Mouse (Mus musculus) neural tube, embryonic 12.5 days (tissue): ENCODE data around the gene Ccr6. TPM values are rescaled to one million over a fixed set of nuclear protein-coding genes. Genes with fewer than 3 reads are reported as not detected.
"Not testable (repeated sequence)": the region's sequence is repeated elsewhere in the genome, so short reads cannot be mapped to it uniquely, and the experiment has no call there.

Experiments
- ATAC-seq: fragments of 200-750 bp; cut with Nextera tagmentation; 2 replicates; pipeline ENCODE4 v1.8.0; 2017; ENCODE audit warnings: low read depth, mild to moderate bottlenecking, moderate TSS enrichment, moderate library complexity; ENCODE audit not compliant: low FRiP score
- H3K27ac ChIP-seq: fragments of 300-500 bp; sonication (generic); 2 replicates; pipeline ENCODE4 v1.5.1; 2016
- H3K27me3 ChIP-seq: fragments of 300-500 bp; sonication (generic); replicated peaks from 2 replicates; pipeline ENCODE4 v1.6.1; 2016; ENCODE audit warnings: mild to moderate bottlenecking
- H3K36me3 ChIP-seq: fragments of 300-500 bp; sonication (generic); 2 replicates; pipeline ENCODE4 v1.6.1; 2016; ENCODE audit warnings: mild to moderate bottlenecking
- H3K4me1 ChIP-seq: fragments of 300-500 bp; sonication (generic); 2 replicates; pipeline ENCODE4 v1.6.1; 2016
- H3K4me2 ChIP-seq: fragments of 300-500 bp; sonication (generic); replicated peaks from 2 replicates; pipeline ENCODE4 v1.6.1; 2016; ENCODE audit warnings: mild to moderate bottlenecking
- H3K4me3 ChIP-seq: fragments of 300-500 bp; sonication (generic); 2 replicates; pipeline ENCODE4 v1.5.1; 2016
- H3K9ac ChIP-seq: fragments of 300-500 bp; sonication (generic); 2 replicates; pipeline ENCODE4 v1.6.1; 2016; ENCODE audit warnings: mild to moderate bottlenecking
- H3K9me3 ChIP-seq: fragments of 300-500 bp; sonication (generic); 2 replicates; pipeline ENCODE4 v1.6.1; 2016; ENCODE audit warnings: mild to moderate bottlenecking
- WGBS: fragments of 180-500 bp; shearing (Covaris S2); methylation state at CpG from one replicate; pipeline ENCODE4 v1.1.7; 2016; 5-methylcytosine and 5-hydroxymethylcytosine counted together
- polyA plus RNA-seq: library from polyadenylated mRNA; unstranded; fragments of >200 nt; fragmentation: Nextera tagmentation; extraction: Ambion mirVana; gene quantifications from 2 replicates; pipeline ENCODE4 v1.2.1, GENCODE M21; 2016

Ccr6 gene
- polyA plus RNA-seq, 1 experiment from 2014 or later: not detected

GRCm38 (mm10) chr17:8238012-8238710 is 2.3 kb downstream of the Ccr6 start:
- H3K4me1 ChIP-seq: no peaks in the 10 kb centered on the region
- WGBS: 78% methylated on average over 15 of the region's 15 CpGs
- ATAC-seq: no peak
- H3K27ac ChIP-seq: no peak overlapping the region
- H3K9ac ChIP-seq: no peak overlapping the region
- H3K9me3 ChIP-seq: no peaks in the 10 kb centered on the region
- H3K36me3 ChIP-seq: no peaks in the 10 kb centered on the region
- no peak overlapping the region for H3K4me3 ChIP-seq
- H3K4me2 ChIP-seq: no peak overlapping the region
- no peaks in the 10 kb centered on the region for H3K27me3 ChIP-seq

- Histone ChIP-seq H3K9me3 (no peaks in the 10 kb centered on the region), H3K4me2 (no peak overlapping the region), H3K27me3 (no peaks in the 10 kb centered on the region), H3K4me3 (no peak overlapping the region), H3K9ac (no peak overlapping the region), H3K36me3 (no peaks in the 10 kb centered on the region), H3K27ac (no peak overlapping the region), H3K4me1 (no peaks in the 10 kb centered on the region)
- 74% methylated on average over 3 of the region's 3 CpGs for WGBS
- no peak for ATAC-seq
Observed at GRCm38 (mm10) chr17:8239561-8239960, 3.7 kb downstream of the Ccr6 start.

- no peaks in the 10 kb centered on the region for H3K4me1 ChIP-seq
- H3K4me3 ChIP-seq: no peak overlapping the region
- H3K4me2 ChIP-seq: no peak overlapping the region
- H3K9me3 ChIP-seq: no peaks in the 10 kb centered on the region
- H3K27ac ChIP-seq: no peak overlapping the region
- no peaks in the 10 kb centered on the region for H3K36me3 ChIP-seq
- WGBS: 69% methylated on average over 4 of the region's 4 CpGs
- H3K9ac ChIP-seq: no peak overlapping the region
- no peak for ATAC-seq
- H3K27me3 ChIP-seq: no peaks in the 10 kb centered on the region
Observed at GRCm38 (mm10) chr17:8240517-8240916, 4.7 kb downstream of the Ccr6 start.

- no peak overlapping the region for H3K27ac ChIP-seq
- no peak overlapping the region for H3K4me3 ChIP-seq
- WGBS: 72% methylated on average over 12 of the region's 12 CpGs
- H3K9ac ChIP-seq: no peak overlapping the region
- no peaks in the 10 kb centered on the region for H3K36me3 ChIP-seq
- no peaks in the 10 kb centered on the region for H3K4me1 ChIP-seq
- no peaks in the 10 kb centered on the region for H3K27me3 ChIP-seq
- H3K4me2 ChIP-seq: no peak overlapping the region
- ATAC-seq: no peak
- H3K9me3 ChIP-seq: no peaks in the 10 kb centered on the region
Observed at GRCm38 (mm10) chr17:8241645-8242044, 5.8 kb downstream of the Ccr6 start.

- 91% methylated on average over 11 of the region's 11 CpGs for WGBS
- no peak overlapping the region for H3K4me2 ChIP-seq
- no peak for ATAC-seq
- no peaks in the 10 kb centered on the region for H3K4me1 ChIP-seq
- no peak overlapping the region for H3K27ac ChIP-seq
- H3K9ac ChIP-seq: no peak overlapping the region
- H3K36me3 ChIP-seq: no peaks in the 10 kb centered on the region
- no peak overlapping the region for H3K4me3 ChIP-seq
- no peaks in the 10 kb centered on the region for H3K27me3 ChIP-seq
- no peaks in the 10 kb centered on the region for H3K9me3 ChIP-seq
Observed at GRCm38 (mm10) chr17:8242186-8242585, 6.3 kb downstream of the Ccr6 start.

- 81% methylated on average over 2 of the region's 2 CpGs for WGBS
- Histone ChIP-seq H3K9ac (no peak overlapping the region), H3K36me3 (no peaks in the 10 kb centered on the region), H3K27me3 (no peaks in the 10 kb centered on the region), H3K27ac (no peak overlapping the region), H3K9me3 (no peaks in the 10 kb centered on the region), H3K4me1 (no peaks in the 10 kb centered on the region), H3K4me3 (no peak overlapping the region), H3K4me2 (no peak overlapping the region)
- ATAC-seq: no peak
Observed at GRCm38 (mm10) chr17:8244124-8244523, 8.3 kb downstream of the Ccr6 start.

- ATAC-seq: no peak
- WGBS: 82% methylated on average over 4 of the region's 4 CpGs
- no peak overlapping the region for H3K9ac ChIP-seq
Observed at GRCm38 (mm10) chr17:8246102-8246754, 10.4 kb downstream of the Ccr6 start.

GRCm38 (mm10) chr17:8251704-8252103 is 15.9 kb downstream of the Ccr6 start:
- Histone ChIP-seq H3K27ac (no peak overlapping the region), H3K4me1 (no peaks in the 10 kb centered on the region), H3K9me3 (no peaks in the 10 kb centered on the region), H3K4me3 (no peak overlapping the region), H3K4me2 (no peak overlapping the region), H3K27me3 (no peaks in the 10 kb centered on the region), H3K9ac (no peak overlapping the region), H3K36me3 (no peaks in the 10 kb centered on the region)
- ATAC-seq: no peak
- 90% methylated on average over 7 of the region's 7 CpGs for whole genome bisulfite sequencing

More at GRCm38 (mm10) chr17:8246102-8246754, 10.4 kb downstream of the Ccr6 start:
- Histone ChIP-seq H3K9me3 (no peaks in the 10 kb centered on the region), H3K27ac (no peak overlapping the region), H3K36me3 (no peaks in the 10 kb centered on the region), H3K27me3 (no peaks in the 10 kb centered on the region), H3K4me1 (no peaks in the 10 kb centered on the region), H3K4me2 (no peak overlapping the region), H3K4me3 (no peak overlapping the region)

- Histone ChIP-seq H3K36me3 (no peaks in the 10 kb centered on the region), H3K9me3 (no peaks in the 10 kb centered on the region), H3K27me3 (no peaks in the 10 kb centered on the region), H3K4me1 (no peaks in the 10 kb centered on the region), H3K4me3 (no peak overlapping the region), H3K27ac (no peak overlapping the region), H3K9ac (no peak overlapping the region), H3K4me2 (no peak overlapping the region)
- ATAC-seq: no peak
Observed at GRCm38 (mm10) chr17:8254268-8254667, 18.4 kb downstream of the Ccr6 start.

GRCm38 (mm10) chr17:8254914-8255313 is 19.1 kb downstream of the Ccr6 start:
- no peak overlapping the region for H3K4me2 ChIP-seq
- no peaks in the 10 kb centered on the region for H3K4me1 ChIP-seq
- no peak overlapping the region for H3K27ac ChIP-seq
- no peak for ATAC-seq
- H3K4me3 ChIP-seq: no peak overlapping the region
- no peak overlapping the region for H3K9ac ChIP-seq
- H3K27me3 ChIP-seq: no peaks in the 10 kb centered on the region
- WGBS: 71% methylated on average over 3 of the region's 3 CpGs
- H3K9me3 ChIP-seq: no peaks in the 10 kb centered on the region
- no peaks in the 10 kb centered on the region for H3K36me3 ChIP-seq

GRCm38 (mm10) chr17:8255583-8255982 is 19.7 kb downstream of the Ccr6 start:
- ATAC-seq: no peak
- Histone ChIP-seq H3K9ac (no peak overlapping the region), H3K36me3 (no peaks in the 10 kb centered on the region), H3K27ac (no peak overlapping the region), H3K4me2 (no peak overlapping the region), H3K9me3 (no peaks in the 10 kb centered on the region), H3K4me1 (no peaks in the 10 kb centered on the region), H3K27me3 (no peaks in the 10 kb centered on the region), H3K4me3 (no peak overlapping the region)
- WGBS: 85% methylated on average over 6 of the region's 6 CpGs

GRCm38 (mm10) chr17:8256982-8257381 is 21.1 kb downstream of the Ccr6 start:
- Histone ChIP-seq H3K4me1 (no peaks in the 10 kb centered on the region), H3K4me3 (no peak overlapping the region), H3K27me3 (no peaks in the 10 kb centered on the region), H3K9me3 (no peaks in the 10 kb centered on the region), H3K36me3 (no peaks in the 10 kb centered on the region), H3K27ac (no peak overlapping the region), H3K4me2 (no peak overlapping the region), H3K9ac (no peak overlapping the region)
- ATAC-seq: no peak
- 79% methylated on average over 8 of the region's 8 CpGs for WGBS

- not testable (repeated sequence) for H3K9me3 ChIP-seq, ATAC-seq, H3K4me3 ChIP-seq, H3K9ac ChIP-seq, H3K27ac ChIP-seq, H3K27me3 ChIP-seq, H3K4me1 ChIP-seq, H3K36me3 ChIP-seq, H3K4me2 ChIP-seq
- 13% methylated on average over 7 of the region's 7 CpGs for WGBS
Observed at GRCm38 (mm10) chr17:8264638-8265037, 28.8 kb downstream of the Ccr6 start.
